Mouse (Mus musculus): ENCODE results near the gene Lpp. TPM values are rescaled to one million over a fixed set of nuclear protein-coding genes. Genes with fewer than 3 reads are reported as not detected.

Gene Lpp
- polyA plus RNA-seq, 1 experiment from 2014 or later = 46.6 TPM

- H3K36me3 ChIP-seq (ENCODE audit: control insufficient read depth, insufficient read depth, low read length) = no peaks in the 10 kb centered on the region
- H3K27me3 ChIP-seq (ENCODE audit: control insufficient read depth, insufficient read depth, low read length) = no peaks in the 10 kb centered on the region
- no peak overlapping the region for H3K9ac ChIP-seq (ENCODE audit: low read length)
Observed at GRCm38 (mm10) chr16:24659049-24659448, 265.7 kb downstream of the Lpp start.

GRCm38 (mm10) chr16:24664131-24664530 is 270.8 kb downstream of the Lpp start:
- H3K9me3 ChIP-seq (ENCODE audit: control insufficient read depth, low read length) = no peaks in the 10 kb centered on the region
- no peak overlapping the region for H3K4me2 ChIP-seq (ENCODE audit: low read length)
- no peak overlapping the region for H3K9ac ChIP-seq (ENCODE audit: low read length)
- no peaks in the 10 kb centered on the region; a peak in 1 of 4 replicates for H3K4me1 ChIP-seq (ENCODE audit: control insufficient read depth in 2 of 2, insufficient read depth in 2 of 2, low read length in 2 of 2)
- no peaks in the 10 kb centered on the region for H3K27me3 ChIP-seq (ENCODE audit: control insufficient read depth, insufficient read depth, low read length)
- H3K36me3 ChIP-seq (ENCODE audit: control insufficient read depth, insufficient read depth, low read length) = peaks cover 8% of the 10 kb centered on the region; the same call in 1 of the 2 replicates
- ATAC-seq (ENCODE audit: insufficient number of reproducible peaks, insufficient read depth, low FRiP score, low read depth) = no peak
- H3K4me3 ChIP-seq (ENCODE audit: control insufficient read depth in 1 of 2, insufficient read depth in 1 of 2, low read depth in 1 of 2, low read length in 2 of 2) = no peak overlapping the region
- H3K27ac ChIP-seq (replicated peaks in 1 of 2; ENCODE audit: control insufficient read depth in 1 of 2, insufficient read depth in 1 of 2, low read depth in 2 of 2, low read length in 2 of 2) = no peak overlapping the region

More at GRCm38 (mm10) chr16:24659049-24659448, 265.7 kb downstream of the Lpp start:
- no peak for ATAC-seq (ENCODE audit: insufficient number of reproducible peaks, insufficient read depth, low FRiP score, low read depth)
- Histone ChIP-seq H3K4me1 (ENCODE audit: control insufficient read depth in 2 of 2, insufficient read depth in 2 of 2, low read length in 2 of 2) (no peaks in the 10 kb centered on the region; a peak in 1 of 4 replicates), H3K27ac (replicated peaks in 1 of 2; ENCODE audit: control insufficient read depth in 1 of 2, insufficient read depth in 1 of 2, low read depth in 2 of 2, low read length in 2 of 2) (no peak overlapping the region), H3K4me3 (ENCODE audit: control insufficient read depth in 1 of 2, insufficient read depth in 1 of 2, low read depth in 1 of 2, low read length in 2 of 2) (no peak overlapping the region), H3K4me2 (ENCODE audit: low read length) (no peak overlapping the region), H3K9me3 (ENCODE audit: control insufficient read depth, low read length) (no peaks in the 10 kb centered on the region)
- WGBS = 94% methylated on average over 2 of the region's 2 CpGs

- 0 out of 2 replicates have a peak, but pooled peaks have one; percentile 50 for ATAC-seq (ENCODE audit: insufficient number of reproducible peaks, insufficient read depth, low FRiP score, low read depth)
- Histone ChIP-seq H3K36me3 (ENCODE audit: control insufficient read depth, insufficient read depth, low read length) (peaks cover 9% of the 10 kb centered on the region; the same call in 1 of the 2 replicates), H3K4me2 (ENCODE audit: low read length) (no peak overlapping the region), H3K27me3 (ENCODE audit: control insufficient read depth, insufficient read depth, low read length) (no peaks in the 10 kb centered on the region), H3K4me3 (ENCODE audit: control insufficient read depth in 1 of 2, insufficient read depth in 1 of 2, low read depth in 1 of 2, low read length in 2 of 2) (no peak overlapping the region), H3K4me1 (ENCODE audit: control insufficient read depth in 2 of 2, insufficient read depth in 2 of 2, low read length in 2 of 2) (no peaks in the 10 kb centered on the region), H3K9ac (ENCODE audit: low read length) (no peak overlapping the region), H3K27ac (replicated peaks in 1 of 2; ENCODE audit: control insufficient read depth in 1 of 2, insufficient read depth in 1 of 2, low read depth in 2 of 2, low read length in 2 of 2) (peak overlapping the region in 1 of 2 experiments; percentile 46; a peak in 2 of 4 replicates), H3K9me3 (ENCODE audit: control insufficient read depth, low read length) (no peaks in the 10 kb centered on the region)
- 80% methylated on average over 5 of the region's 5 CpGs for WGBS
Observed at GRCm38 (mm10) chr16:24669718-24670460, 276.6 kb downstream of the Lpp start.

GRCm38 (mm10) chr16:24678942-24679341 is 285.6 kb downstream of the Lpp start:
- peaks cover 20% of the 10 kb centered on the region for H3K36me3 ChIP-seq (ENCODE audit: control insufficient read depth, insufficient read depth, low read length)
- H3K9ac ChIP-seq (ENCODE audit: low read length) = no peak overlapping the region
- no peaks in the 10 kb centered on the region for H3K9me3 ChIP-seq (ENCODE audit: control insufficient read depth, low read length)
- H3K27me3 ChIP-seq (ENCODE audit: control insufficient read depth, insufficient read depth, low read length) = no peaks in the 10 kb centered on the region
- no peak overlapping the region for H3K4me2 ChIP-seq (ENCODE audit: low read length)
- no peak for ATAC-seq (ENCODE audit: insufficient number of reproducible peaks, insufficient read depth, low FRiP score, low read depth)
- no peaks in the 10 kb centered on the region for H3K4me1 ChIP-seq (ENCODE audit: control insufficient read depth in 2 of 2, insufficient read depth in 2 of 2, low read length in 2 of 2)
- H3K27ac ChIP-seq (replicated peaks in 1 of 2; ENCODE audit: control insufficient read depth in 1 of 2, insufficient read depth in 1 of 2, low read depth in 2 of 2, low read length in 2 of 2) = no peak overlapping the region
- H3K4me3 ChIP-seq (ENCODE audit: control insufficient read depth in 1 of 2, insufficient read depth in 1 of 2, low read depth in 1 of 2, low read length in 2 of 2) = no peak overlapping the region

GRCm38 (mm10) chr16:24695062-24695461 is 301.8 kb downstream of the Lpp start:
- no peaks in the 10 kb centered on the region for H3K27me3 ChIP-seq (ENCODE audit: control insufficient read depth, insufficient read depth, low read length)
- WGBS = 83% methylated on average over 4 of the region's 4 CpGs
- H3K4me1 ChIP-seq (ENCODE audit: control insufficient read depth in 2 of 2, insufficient read depth in 2 of 2, low read length in 2 of 2) = no peaks in the 10 kb centered on the region
- no peak overlapping the region for H3K9ac ChIP-seq (ENCODE audit: low read length)
- H3K4me2 ChIP-seq (ENCODE audit: low read length) = no peak overlapping the region
- no peaks in the 10 kb centered on the region for H3K36me3 ChIP-seq (ENCODE audit: control insufficient read depth, insufficient read depth, low read length)
- no peak for ATAC-seq (ENCODE audit: insufficient number of reproducible peaks, insufficient read depth, low FRiP score, low read depth)
- H3K4me3 ChIP-seq (ENCODE audit: control insufficient read depth in 1 of 2, insufficient read depth in 1 of 2, low read depth in 1 of 2, low read length in 2 of 2) = no peak overlapping the region
- no peak overlapping the region for H3K27ac ChIP-seq (replicated peaks in 1 of 2; ENCODE audit: control insufficient read depth in 1 of 2, insufficient read depth in 1 of 2, low read depth in 2 of 2, low read length in 2 of 2)
- no peaks in the 10 kb centered on the region for H3K9me3 ChIP-seq (ENCODE audit: control insufficient read depth, low read length)

- no peak overlapping the region for H3K27ac ChIP-seq (replicated peaks in 1 of 2; ENCODE audit: control insufficient read depth in 1 of 2, insufficient read depth in 1 of 2, low read depth in 2 of 2, low read length in 2 of 2)
- WGBS = 76% methylated on average over 3 of the region's 3 CpGs
Observed at GRCm38 (mm10) chr16:24704215-24704614, 310.9 kb downstream of the Lpp start.

GRCm38 (mm10) chr16:24723641-24724040 is 330.3 kb downstream of the Lpp start:
- no peak overlapping the region for H3K4me2 ChIP-seq (ENCODE audit: low read length)
- 75% methylated on average over 4 of the region's 4 CpGs for whole genome bisulfite sequencing
- no peaks in the 10 kb centered on the region for H3K36me3 ChIP-seq (ENCODE audit: control insufficient read depth, insufficient read depth, low read length)
- no peaks in the 10 kb centered on the region for H3K27me3 ChIP-seq (ENCODE audit: control insufficient read depth, insufficient read depth, low read length)
- H3K27ac ChIP-seq (replicated peaks in 1 of 2; ENCODE audit: control insufficient read depth in 1 of 2, insufficient read depth in 1 of 2, low read depth in 2 of 2, low read length in 2 of 2) = no peak overlapping the region
- no peak overlapping the region for H3K4me3 ChIP-seq (ENCODE audit: control insufficient read depth in 1 of 2, insufficient read depth in 1 of 2, low read depth in 1 of 2, low read length in 2 of 2)
- ATAC-seq (ENCODE audit: insufficient number of reproducible peaks, insufficient read depth, low FRiP score, low read depth) = no peak
- no peak overlapping the region for H3K9ac ChIP-seq (ENCODE audit: low read length)
- no peaks in the 10 kb centered on the region for H3K9me3 ChIP-seq (ENCODE audit: control insufficient read depth, low read length)
- no peaks in the 10 kb centered on the region for H3K4me1 ChIP-seq (ENCODE audit: control insufficient read depth in 2 of 2, insufficient read depth in 2 of 2, low read length in 2 of 2)

More at GRCm38 (mm10) chr16:24704215-24704614, 310.9 kb downstream of the Lpp start:
- ATAC-seq (ENCODE audit: insufficient number of reproducible peaks, insufficient read depth, low FRiP score, low read depth) = no peak
- Histone ChIP-seq H3K9ac (ENCODE audit: low read length) (no peak overlapping the region), H3K27me3 (ENCODE audit: control insufficient read depth, insufficient read depth, low read length) (no peaks in the 10 kb centered on the region), H3K4me1 (ENCODE audit: control insufficient read depth in 2 of 2, insufficient read depth in 2 of 2, low read length in 2 of 2) (no peaks in the 10 kb centered on the region), H3K9me3 (ENCODE audit: control insufficient read depth, low read length) (no peaks in the 10 kb centered on the region), H3K4me2 (ENCODE audit: low read length) (no peak overlapping the region), H3K4me3 (ENCODE audit: control insufficient read depth in 1 of 2, insufficient read depth in 1 of 2, low read depth in 1 of 2, low read length in 2 of 2) (no peak overlapping the region), H3K36me3 (ENCODE audit: control insufficient read depth, insufficient read depth, low read length) (no peaks in the 10 kb centered on the region)

- H3K36me3 ChIP-seq (ENCODE audit: control insufficient read depth, insufficient read depth, low read length) = no peaks in the 10 kb centered on the region
- no peak for ATAC-seq (ENCODE audit: insufficient number of reproducible peaks, insufficient read depth, low FRiP score, low read depth)
- 52% methylated on average over 1 of the region's 1 CpGs for WGBS
- no peak overlapping the region for H3K4me2 ChIP-seq (ENCODE audit: low read length)
- H3K27ac ChIP-seq (replicated peaks in 1 of 2; ENCODE audit: control insufficient read depth in 1 of 2, insufficient read depth in 1 of 2, low read depth in 2 of 2, low read length in 2 of 2) = no peak overlapping the region; a peak in 1 of 4 replicates
- H3K9me3 ChIP-seq (ENCODE audit: control insufficient read depth, low read length) = no peaks in the 10 kb centered on the region
- H3K27me3 ChIP-seq (ENCODE audit: control insufficient read depth, insufficient read depth, low read length) = no peaks in the 10 kb centered on the region
- peaks cover 7 to 31% of the 10 kb centered on the region in 2 experiments for H3K4me1 ChIP-seq (ENCODE audit: control insufficient read depth in 2 of 2, insufficient read depth in 2 of 2, low read length in 2 of 2)
- no peak overlapping the region for H3K9ac ChIP-seq (ENCODE audit: low read length)
- no peak overlapping the region for H3K4me3 ChIP-seq (ENCODE audit: control insufficient read depth in 1 of 2, insufficient read depth in 1 of 2, low read depth in 1 of 2, low read length in 2 of 2)
Observed at GRCm38 (mm10) chr16:24732751-24733150, 339.4 kb downstream of the Lpp start.

All from heart, embryonic 14.5 days (tissue).